Mouse (Mus musculus) neural tube, embryonic 14.5 days (tissue): ENCODE results near the gene Itpkc. TPM values are rescaled to one million over a fixed set of nuclear protein-coding genes. Genes with fewer than 3 reads are reported as not detected.
A peak's percentile ranks its signal among the peaks of the same experiment; 100 is the strongest.

Experiments used
- ATAC-seq: fragments of 200-750 bp; cut with Nextera tagmentation; 2 replicates; pipeline ENCODE4 v1.8.0; 2017; ENCODE audit warnings: low read depth, mild to moderate bottlenecking, moderate TSS enrichment, moderate library complexity
- H3K27ac ChIP-seq: fragments of 300-500 bp; sonication (generic); 2 replicates; pipeline ENCODE4 v1.5.1; 2014; ENCODE audit warnings: low read depth, mild to moderate bottlenecking, control low read depth, low read length, moderate library complexity, mixed read lengths
- H3K27me3 ChIP-seq: fragments of 300-500 bp; sonication (generic); 2 replicates; pipeline ENCODE4 v1.6.1; 2014; ENCODE audit warnings: low read length; ENCODE audit not compliant: control insufficient read depth, insufficient read depth
- H3K36me3 ChIP-seq: fragments of 300-500 bp; sonication (generic); 2 replicates; pipeline ENCODE4 v1.6.1; 2014; ENCODE audit warnings: low read length, mixed read lengths; ENCODE audit not compliant: control insufficient read depth, insufficient read depth
- H3K4me1 ChIP-seq: fragments of 300-500 bp; sonication (generic); 2 replicates; pipeline ENCODE4 v1.6.1; 2014; ENCODE audit warnings: low read length; ENCODE audit not compliant: control insufficient read depth, insufficient read depth
- H3K4me2 ChIP-seq: fragments of 300-500 bp; sonication (generic); 2 replicates; pipeline ENCODE4 v1.6.1; 2014; ENCODE audit warnings: mild to moderate bottlenecking, low read depth, low read length, control low read depth
- H3K4me3 ChIP-seq: fragments of 300-500 bp; sonication (generic); 2 replicates; pipeline ENCODE4 v1.5.1; 2014; ENCODE audit warnings: low read depth, low read length, control low read depth, mixed read lengths
- H3K9ac ChIP-seq: fragments of 300-500 bp; sonication (generic); replicated peaks from 2 replicates; pipeline ENCODE4 v1.6.1; 2014; ENCODE audit warnings: low read depth, mild to moderate bottlenecking, control low read depth, low read length, mixed read lengths
- H3K9me3 ChIP-seq: fragments of 300-500 bp; sonication (generic); 2 replicates; pipeline ENCODE4 v1.6.1; 2016; ENCODE audit warnings: low read length; ENCODE audit not compliant: control insufficient read depth
- WGBS: fragments of 180-500 bp; shearing (Covaris S2); extraction: QIAGEN DNeasy Blood & Tissue Kit; methylation state at CpG from one replicate; pipeline ENCODE4 v1.1.7; 2014; 5-methylcytosine and 5-hydroxymethylcytosine counted together
- polyA plus RNA-seq: library from polyadenylated mRNA; unstranded; fragments of >200 nt; fragmentation: Nextera tagmentation; extraction: Ambion mirVana; gene quantifications from 2 replicates; pipeline ENCODE4 v1.2.1, GENCODE M21; 2014

Itpkc gene
- polyA plus RNA-seq, 1 experiment from 2014 or later: 6.6 TPM

GRCm38 (mm10) chr7:27193731-27194130, 34.7 kb downstream of the Itpkc start:
- no peak overlapping the region for H3K27ac ChIP-seq
- 0 out of 2 replicates have a peak overlapping the region, but pooled peaks have one; percentile 32 for H3K9ac ChIP-seq
- H3K27me3 ChIP-seq: no peaks in the 10 kb centered on the region
- H3K4me1 ChIP-seq: peaks cover 18% of the 10 kb centered on the region
- peaks cover 37% of the 10 kb centered on the region for H3K36me3 ChIP-seq
- H3K4me2 ChIP-seq: peak overlapping the region; percentile 5; the same call in 1 of the 2 replicates
- no peak for ATAC-seq
- H3K4me3 ChIP-seq: no peak overlapping the region
- no peaks in the 10 kb centered on the region for H3K9me3 ChIP-seq
- whole genome bisulfite sequencing: 87% methylated on average over 4 of the region's 4 CpGs

GRCm38 (mm10) chr7:27192434-27192833, 36.0 kb downstream of the Itpkc start:
- no peaks in the 10 kb centered on the region for H3K27me3 ChIP-seq
- H3K4me2 ChIP-seq: no peak overlapping the region
- no peak for ATAC-seq
- H3K4me3 ChIP-seq: no peak overlapping the region
- H3K9ac ChIP-seq: no peak overlapping the region
- no peak overlapping the region for H3K27ac ChIP-seq
- H3K36me3 ChIP-seq: peaks cover 47% of the 10 kb centered on the region
- 100% methylated on average over 5 of the region's 5 CpGs for WGBS
- H3K4me1 ChIP-seq: peaks cover 18% of the 10 kb centered on the region
- no peaks in the 10 kb centered on the region for H3K9me3 ChIP-seq

GRCm38 (mm10) chr7:27189271-27189931, 39.1 kb downstream of the Itpkc start:
- H3K4me3 ChIP-seq: no peak overlapping the region
- H3K9me3 ChIP-seq: no peaks in the 10 kb centered on the region
- peaks cover 66% of the 10 kb centered on the region for H3K36me3 ChIP-seq
- no peaks in the 10 kb centered on the region for H3K27me3 ChIP-seq
- WGBS: 87% methylated on average over 10 of the region's 10 CpGs
- no peak overlapping the region for H3K4me2 ChIP-seq
- H3K4me1 ChIP-seq: peaks cover 10% of the 10 kb centered on the region
- no peak overlapping the region for H3K27ac ChIP-seq
- no peak for ATAC-seq
- H3K9ac ChIP-seq: no peak overlapping the region

- no peak for ATAC-seq
- no peaks in the 10 kb centered on the region for H3K9me3 ChIP-seq
These were observed 42.5 kb downstream of the Itpkc start for GRCm38 (mm10) chr7:27185986-27186385.

GRCm38 (mm10) chr7:27184964-27185363, 43.5 kb downstream of the Itpkc start:
- Histone ChIP-seq H3K9ac (no peak overlapping the region), H3K4me2 (no peak overlapping the region), H3K27ac (no peak overlapping the region), H3K36me3 (peaks cover 49% of the 10 kb centered on the region), H3K4me1 (no peaks in the 10 kb centered on the region), H3K27me3 (no peaks in the 10 kb centered on the region), H3K4me3 (no peak overlapping the region), H3K9me3 (no peaks in the 10 kb centered on the region)
- 76% methylated on average over 3 of the region's 3 CpGs for WGBS
- no peak for ATAC-seq

More at GRCm38 (mm10) chr7:27185986-27186385, 42.5 kb downstream of the Itpkc start:
- Histone ChIP-seq H3K27me3 (no peaks in the 10 kb centered on the region), H3K36me3 (peaks cover 59% of the 10 kb centered on the region), H3K27ac (no peak overlapping the region), H3K4me2 (no peak overlapping the region), H3K4me3 (no peak overlapping the region), H3K4me1 (no peaks in the 10 kb centered on the region), H3K9ac (no peak overlapping the region)
- 95% methylated on average over 5 of the region's 5 CpGs for WGBS

GRCm38 (mm10) chr7:27182498-27182897, 46.0 kb downstream of the Itpkc start:
- Histone ChIP-seq H3K4me2 (no peak overlapping the region), H3K27me3 (no peaks in the 10 kb centered on the region), H3K9ac (no peak overlapping the region), H3K4me3 (no peak overlapping the region), H3K9me3 (no peaks in the 10 kb centered on the region), H3K36me3 (peaks cover 28% of the 10 kb centered on the region), H3K27ac (no peak overlapping the region), H3K4me1 (peaks cover 5% of the 10 kb centered on the region)
- no peak for ATAC-seq
- WGBS: 85% methylated on average over 1 of the region's 1 CpGs

GRCm38 (mm10) chr7:27180837-27181695, 47.4 kb downstream of the Itpkc start, which contains the start of the genes Gm21983 and Mia:
Gene Gm21983 (minus strand): TSS chr7:27181086.
Gene Mia (minus strand): TSS chr7:27181157.
- WGBS: 68% methylated on average over 14 of the region's 14 CpGs
- Histone ChIP-seq H3K9me3 (no peaks in the 10 kb centered on the region), H3K4me3 (no peak within 1 kb of the TSS), H3K27me3 (no peaks in the 10 kb centered on the region), H3K9ac (no peak within 1 kb of the TSS), H3K4me1 (peaks cover 5% of the 10 kb centered on the region), H3K36me3 (peaks cover 16% of the 10 kb centered on the region), H3K4me2 (no peak within 1 kb of the TSS), H3K27ac (peak within 1 kb of the TSS; percentile 82; the same call in 1 of the 2 replicates)
- no peak for ATAC-seq

GRCm38 (mm10) chr7:27180036-27180435, 48.4 kb downstream of the Itpkc start:
- Histone ChIP-seq H3K4me3 (no peak overlapping the region), H3K4me1 (peaks cover 5% of the 10 kb centered on the region), H3K36me3 (peaks cover 13% of the 10 kb centered on the region), H3K4me2 (no peak overlapping the region), H3K27me3 (no peaks in the 10 kb centered on the region), H3K27ac (0 out of 2 replicates have a peak overlapping the region, but pooled peaks have one; percentile 82), H3K9ac (no peak overlapping the region), H3K9me3 (no peaks in the 10 kb centered on the region)
- no peak for ATAC-seq
- WGBS: 45% methylated on average over 5 of the region's 5 CpGs
